Mouse (Mus musculus) intestine, postnatal 0 days (tissue): ENCODE results near the gene Tmem245. TPM values are rescaled to one million over a fixed set of nuclear protein-coding genes. Genes with fewer than 3 reads are reported as not detected.
A peak's percentile ranks its signal among the peaks of the same experiment; 100 is the strongest.

Source experiments
- ATAC-seq: fragments of 200-750 bp; cut with Nextera tagmentation; 2 replicates; pipeline ENCODE4 v1.8.0; 2017; ENCODE audit warnings: mild to moderate bottlenecking, moderate TSS enrichment, moderate library complexity
- H3K27ac ChIP-seq: fragments of 300-500 bp; sonication (generic); 2 replicates; pipeline ENCODE4 v1.5.1; 2014; ENCODE audit warnings: mild to moderate bottlenecking, low read depth, low read length, moderate library complexity
- H3K27me3 ChIP-seq: fragments of 300-500 bp; sonication (generic); replicated peaks from 2 replicates; pipeline ENCODE4 v1.6.1; 2014; ENCODE audit warnings: low read length, mixed read lengths; ENCODE audit not compliant: control insufficient read depth, insufficient read depth
- H3K36me3 ChIP-seq: fragments of 300-500 bp; sonication (generic); 2 replicates; pipeline ENCODE4 v1.6.1; 2014; ENCODE audit warnings: mild to moderate bottlenecking, moderate library complexity; ENCODE audit not compliant: control insufficient read depth, insufficient read depth
- H3K4me1 ChIP-seq: fragments of 300-500 bp; sonication (generic); replicated peaks from 2 replicates; pipeline ENCODE4 v1.6.1; 2014; ENCODE audit warnings: antibody characterized with exemption, low read length, mixed read lengths; ENCODE audit not compliant: control insufficient read depth, insufficient read depth
- H3K4me2 ChIP-seq: fragments of 300-500 bp; sonication (generic); replicated peaks from 2 replicates; pipeline ENCODE4 v1.6.1; 2014; ENCODE audit warnings: low read depth, mild to moderate bottlenecking, moderate library complexity
- H3K4me3 ChIP-seq: fragments of 300-500 bp; sonication (generic); 2 replicates; pipeline ENCODE4 v1.5.1; 2014; ENCODE audit warnings: low read depth, low read length
- H3K9ac ChIP-seq: fragments of 300-500 bp; sonication (generic); 2 replicates; pipeline ENCODE4 v1.6.1; 2014; ENCODE audit warnings: mild to moderate bottlenecking, low read depth, low read length
- H3K9me3 ChIP-seq: fragments of 300-500 bp; sonication (generic); 2 replicates; pipeline ENCODE4 v1.6.1; 2016; ENCODE audit warnings: mixed run types; ENCODE audit not compliant: control insufficient read depth
- CTCF ChIP-seq: sonication (generic); IDR thresholded peaks from 2 replicates; pipeline ENCODE4 v1.5.1; 2016; ENCODE audit warnings: low read depth, mild to moderate bottlenecking, control low read depth, antibody characterized with exemption, moderate library complexity
- WGBS: fragments of 180-500 bp; shearing (Covaris S2); extraction: QIAGEN DNeasy Blood & Tissue Kit; methylation state at CpG from one replicate; pipeline ENCODE4 v1.1.7; 2014; 5-methylcytosine and 5-hydroxymethylcytosine counted together
- polyA plus RNA-seq: library from polyadenylated mRNA; unstranded; fragments of >200 nt; fragmentation: Nextera tagmentation; extraction: Ambion mirVana; gene quantifications from 2 replicates; pipeline ENCODE4 v1.2.1, GENCODE M21; 2015

The Tmem245 gene
- polyA plus RNA-seq, 1 experiment from 2014 or later, result 3.3 TPM

- 84% methylated on average over 5 of the region's 5 CpGs for WGBS
- TF ChIP-seq CTCF, result no peak
- Histone ChIP-seq H3K9me3 (no peaks in the 10 kb centered on the region), H3K36me3 (no peaks in the 10 kb centered on the region), H3K4me3 (no peak overlapping the region), H3K27ac (no peak overlapping the region), H3K4me2 (no peak overlapping the region), H3K27me3 (no peaks in the 10 kb centered on the region), H3K9ac (no peak overlapping the region), H3K4me1 (peaks cover 10% of the 10 kb centered on the region; the same call in 1 of the 2 replicates)
- no peak for ATAC-seq
Observed at GRCm38 (mm10) chr4:56867761-56868160, 79.5 kb downstream of the Tmem245 start.

- Histone ChIP-seq H3K27ac (no peak overlapping the region), H3K4me2 (no peak overlapping the region)
- WGBS, result 69% methylated on average over 4 of the region's 4 CpGs
Observed at GRCm38 (mm10) chr4:56865971-56866370, 81.3 kb downstream of the Tmem245 start.

GRCm38 (mm10) chr4:56865003-56865511, 82.2 kb downstream of the Tmem245 start, which contains the start of gene Ctnnal1:
Ctnnal1 (minus strand) TSS chr4:56865188.
- no peak for TF ChIP-seq CTCF
- H3K4me2 ChIP-seq, result peak within 1 kb of the TSS; percentile 99
- peaks cover 10% of the 10 kb centered on the region; the same call in 1 of the 2 replicates for H3K4me1 ChIP-seq
- peak within 1 kb of the TSS; percentile 80 for H3K9ac ChIP-seq
- H3K36me3 ChIP-seq, result no peaks in the 10 kb centered on the region
- no peaks in the 10 kb centered on the region for H3K27me3 ChIP-seq
- WGBS, result 2% methylated on average over 36 of the region's 45 CpGs
- ATAC-seq, result peak; percentile 96
- H3K27ac ChIP-seq, result peak within 1 kb of the TSS; percentile 85
- peak within 1 kb of the TSS; percentile 76 for H3K4me3 ChIP-seq
- no peaks in the 10 kb centered on the region for H3K9me3 ChIP-seq

More at GRCm38 (mm10) chr4:56865971-56866370, 81.3 kb downstream of the Tmem245 start:
- no peaks in the 10 kb centered on the region for H3K27me3 ChIP-seq
- H3K9me3 ChIP-seq, result no peaks in the 10 kb centered on the region
- H3K36me3 ChIP-seq, result no peaks in the 10 kb centered on the region
- H3K9ac ChIP-seq, result no peak overlapping the region
- no peak overlapping the region for H3K4me3 ChIP-seq
- H3K4me1 ChIP-seq, result peaks cover 10% of the 10 kb centered on the region; the same call in 1 of the 2 replicates
- TF ChIP-seq CTCF, result no peak
- no peak for ATAC-seq

GRCm38 (mm10) chr4:56864417-56865001, 82.7 kb downstream of the Tmem245 start:
- Histone ChIP-seq H3K27me3 (no peaks in the 10 kb centered on the region), H3K4me1 (peaks cover 10% of the 10 kb centered on the region; the same call in 1 of the 2 replicates), H3K27ac (peak overlapping the region; percentile 85), H3K4me2 (peak overlapping the region; percentile 99), H3K9me3 (no peaks in the 10 kb centered on the region), H3K36me3 (no peaks in the 10 kb centered on the region), H3K9ac (peak overlapping the region; percentile 80), H3K4me3 (peak overlapping the region; percentile 76)
- under 1% methylated on average over 45 of the region's 49 CpGs for WGBS
- peak; percentile 51 for TF ChIP-seq CTCF
- peak; percentile 59 for ATAC-seq

- Histone ChIP-seq H3K4me1 (peaks cover 10% of the 10 kb centered on the region; the same call in 1 of the 2 replicates), H3K9ac (peak overlapping the region; percentile 80), H3K4me3 (peak overlapping the region; percentile 76), H3K27me3 (no peaks in the 10 kb centered on the region), H3K9me3 (no peaks in the 10 kb centered on the region), H3K27ac (peak overlapping the region; percentile 85; the same call in 1 of the 2 replicates), H3K36me3 (no peaks in the 10 kb centered on the region), H3K4me2 (peak overlapping the region; percentile 99)
- no peak for TF ChIP-seq CTCF
- 25% methylated on average over 4 of the region's 4 CpGs for WGBS
- no peak for ATAC-seq
Observed at GRCm38 (mm10) chr4:56864016-56864415, 83.2 kb downstream of the Tmem245 start.

- H3K27ac ChIP-seq, result no peak overlapping the region
- H3K4me1 ChIP-seq, result peaks cover 6% of the 10 kb centered on the region; the same call in 1 of the 2 replicates
- H3K4me2 ChIP-seq, result no peak overlapping the region
- TF ChIP-seq CTCF, result no peak
- no peaks in the 10 kb centered on the region for H3K27me3 ChIP-seq
- H3K36me3 ChIP-seq, result no peaks in the 10 kb centered on the region
- ATAC-seq, result no peak
- WGBS, result 59% methylated on average over 4 of the region's 4 CpGs
- no peak overlapping the region for H3K4me3 ChIP-seq
- H3K9me3 ChIP-seq, result no peaks in the 10 kb centered on the region
- no peak overlapping the region for H3K9ac ChIP-seq
Observed at GRCm38 (mm10) chr4:56861551-56861950, 85.7 kb downstream of the Tmem245 start.
